Mouse (Mus musculus): ENCODE data around the gene Adh7.

The Adh7 gene

GRCm38 (mm10) chr3:138217631-138218264, at the start of gene Adh7:
Gene Adh7, plus strand, starts transcription at chr3:138217760.
- no peak for DNase-seq (ENCODE audit: low spot score)

DNA sequence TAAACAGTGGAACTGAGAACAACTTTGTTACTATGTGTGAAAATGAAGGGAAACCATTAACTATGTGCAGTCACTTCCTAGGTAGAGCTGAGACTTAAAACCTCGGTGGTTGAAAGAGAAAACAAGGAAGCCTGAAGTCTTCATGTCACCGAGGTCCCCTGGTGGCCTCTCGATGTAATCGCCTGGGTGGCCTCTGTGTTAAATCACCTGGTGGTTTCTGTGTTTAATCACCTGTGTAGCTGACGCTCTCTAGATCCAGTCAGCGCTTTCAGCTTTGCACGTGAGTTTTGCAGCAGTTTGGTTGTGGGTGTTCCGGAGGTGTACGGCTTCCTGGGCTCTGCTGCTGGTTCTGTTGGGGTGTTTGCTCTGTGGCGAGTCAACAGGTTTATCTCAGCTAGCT, 44.3 kb upstream of the Adh7 start:
- DNase-seq (ENCODE audit: low spot score): no peak

DNA sequence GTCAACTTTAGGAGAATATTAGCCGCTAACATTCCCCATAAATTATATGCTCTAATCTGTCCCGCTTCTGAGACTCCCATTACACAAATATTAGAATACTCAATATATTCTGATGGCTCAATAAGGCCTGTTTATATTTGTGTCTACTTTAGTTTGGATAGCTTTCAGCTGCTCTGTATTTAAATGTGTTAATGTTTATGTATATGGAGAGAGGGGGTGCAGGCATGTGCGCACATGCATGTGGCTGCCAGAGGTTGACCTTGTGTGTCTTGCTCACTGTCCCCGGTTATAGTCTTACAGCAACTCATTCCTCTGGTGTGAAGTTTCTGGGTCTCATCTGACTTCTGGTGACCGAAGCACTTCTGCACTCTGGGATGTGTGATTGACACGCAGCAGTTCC, 42.0 kb upstream of the Adh7 start:
- DNase-seq (ENCODE audit: low spot score): no peak

DNA sequence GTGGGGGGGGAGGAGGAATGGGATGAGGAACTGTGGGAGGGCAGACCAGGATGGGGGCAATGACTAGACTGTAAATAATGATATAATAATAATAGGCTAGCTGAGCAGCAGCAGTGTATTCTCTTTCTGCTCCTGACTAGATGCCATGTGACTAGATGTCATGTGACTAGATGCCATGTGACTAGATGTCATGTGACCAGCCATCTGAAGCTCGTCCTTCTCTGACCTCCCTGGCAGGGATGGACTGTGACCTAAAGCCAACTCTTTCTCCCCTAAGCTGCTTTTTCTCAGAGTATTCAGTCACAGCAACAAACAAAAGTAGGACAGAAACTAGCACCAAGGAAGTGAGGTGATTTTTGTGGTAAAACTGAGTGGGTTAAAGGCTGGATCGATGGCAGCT, 35.5 kb upstream of the Adh7 start:
- DNase-seq (ENCODE audit: low spot score): no peak

DNA sequence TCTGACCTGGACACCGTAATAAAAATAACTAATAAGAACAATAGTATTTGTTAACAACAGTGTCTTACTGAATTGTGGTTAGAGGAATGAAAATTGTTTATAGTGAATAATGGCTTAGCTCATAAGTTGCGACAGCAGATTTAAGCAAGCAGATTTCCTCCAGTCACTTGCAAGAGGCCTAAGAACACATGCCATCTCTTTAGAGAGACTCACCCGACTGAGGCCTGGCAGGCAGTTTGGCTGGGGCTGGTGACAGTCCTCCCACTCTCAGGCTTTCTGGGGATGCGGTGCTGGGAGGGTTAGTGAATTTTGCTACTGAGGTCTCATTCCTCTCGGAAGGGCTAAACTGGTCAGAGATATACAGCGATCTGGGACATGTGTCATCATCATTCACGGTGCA, 34.2 kb upstream of the Adh7 start:
- DNase-seq (ENCODE audit: low spot score): no peak

GRCm38 (mm10) chr3:138185290-138185689, 32.3 kb upstream of the Adh7 start:
- DNase-seq (ENCODE audit: low spot score): no peak

- no peak for DNase-seq (ENCODE audit: low spot score)
Observed at GRCm38 (mm10) chr3:138185995-138186930, 31.3 kb upstream of the Adh7 start.

GRCm38 (mm10) chr3:138192260-138192659, 25.3 kb upstream of the Adh7 start:
- no peak for DNase-seq (ENCODE audit: low spot score)

GRCm38 (mm10) chr3:138193683-138194302, 23.8 kb upstream of the Adh7 start, which contains the start of gene 4930579F01Rik:
Gene 4930579F01Rik, minus strand, starts transcription at chr3:138193825.
- DNase-seq (ENCODE audit: low spot score): no peak

DNA sequence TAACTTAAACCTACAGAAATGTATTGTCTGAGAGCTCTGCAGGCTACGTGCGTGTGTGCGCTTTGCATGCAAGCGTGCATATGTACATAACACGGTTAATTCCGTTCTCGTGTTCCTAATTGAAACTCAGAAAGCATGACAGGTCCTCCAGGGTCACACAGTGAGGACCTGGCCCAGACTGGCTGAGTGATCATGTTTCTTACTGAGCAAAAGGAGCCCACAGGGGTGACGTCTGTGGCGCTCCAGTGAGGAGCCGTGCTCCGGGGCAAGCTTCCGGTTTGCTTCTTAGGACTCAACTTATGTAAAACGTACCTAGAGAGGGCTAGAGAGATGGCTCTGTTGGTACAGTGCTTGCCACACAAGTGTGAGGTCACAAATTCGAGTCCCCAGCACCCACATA, 20.5 kb upstream of the Adh7 start:
- no peak for DNase-seq (ENCODE audit: low spot score)

GRCm38 (mm10) chr3:138197556-138197955, 20.0 kb upstream of the Adh7 start:
- no peak for DNase-seq (ENCODE audit: low spot score)

- peak; percentile 59 for DNase-seq (ENCODE audit: low spot score)
Observed at GRCm38 (mm10) chr3:138197973-138198721, 19.4 kb upstream of the Adh7 start.

GRCm38 (mm10) chr3:138198722-138199068, 18.9 kb upstream of the Adh7 start:
- DNase-seq (ENCODE audit: low spot score): no peak

DNA sequence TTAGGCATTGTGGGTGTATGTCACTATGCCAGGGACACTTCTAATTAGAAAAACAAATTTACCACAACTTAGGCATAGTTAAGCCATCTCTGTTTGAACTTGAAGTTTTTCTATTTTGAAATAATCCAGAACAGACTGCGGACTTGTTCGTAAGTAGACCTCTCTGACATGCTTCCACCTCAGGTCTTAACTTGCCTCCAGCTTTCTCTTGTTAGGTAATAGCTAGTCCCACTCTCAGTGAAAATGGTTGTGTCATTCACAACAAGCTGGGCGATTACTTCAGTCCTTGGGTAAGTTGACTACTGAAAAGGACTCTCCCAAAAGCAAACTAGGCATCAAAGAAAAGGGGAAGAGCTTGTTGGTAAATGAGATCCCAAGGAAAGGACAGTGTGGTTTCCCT, 8.7 kb upstream of the Adh7 start:
- DNase-seq (ENCODE audit: low spot score): no peak

DNA sequence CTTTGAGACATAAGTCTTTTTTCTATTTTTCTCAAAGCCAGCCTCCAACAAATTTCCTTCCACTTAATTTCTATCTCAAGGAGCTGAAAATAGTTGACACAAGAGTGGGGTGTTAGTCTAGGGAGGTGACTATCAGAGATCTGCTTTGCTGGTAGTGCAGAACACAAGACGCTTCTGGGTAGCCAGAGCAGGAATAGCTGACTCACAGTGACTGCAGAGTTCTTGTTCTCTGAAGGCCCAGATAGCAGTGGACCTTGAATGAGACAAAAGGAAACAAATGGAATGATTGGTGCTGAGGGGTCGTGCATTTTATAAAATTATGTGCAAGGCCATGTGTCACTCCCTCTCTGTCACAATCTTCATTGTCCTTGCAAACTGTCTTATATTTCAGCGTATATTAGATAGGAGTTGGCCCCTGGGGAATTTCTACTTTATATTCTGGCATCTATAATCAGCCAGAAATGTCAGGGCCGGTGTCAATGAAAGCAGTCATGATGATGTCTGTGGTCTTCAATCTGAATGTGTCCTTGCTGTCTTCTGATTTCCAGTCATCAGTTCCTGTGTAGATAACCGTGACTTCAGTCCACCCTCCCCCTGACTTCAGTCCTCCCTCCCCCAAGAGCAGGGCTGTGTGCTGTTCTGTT, 7.0 kb upstream of the Adh7 start:
- DNase-seq (ENCODE audit: low spot score): no peak

GRCm38 (mm10) chr3:138212431-138212951, 5.1 kb upstream of the Adh7 start:
- no peak for DNase-seq (ENCODE audit: low spot score)

GRCm38 (mm10) chr3:138215395-138215989, 2.1 kb upstream of the Adh7 start:
- no peak for DNase-seq (ENCODE audit: low spot score)

DNA sequence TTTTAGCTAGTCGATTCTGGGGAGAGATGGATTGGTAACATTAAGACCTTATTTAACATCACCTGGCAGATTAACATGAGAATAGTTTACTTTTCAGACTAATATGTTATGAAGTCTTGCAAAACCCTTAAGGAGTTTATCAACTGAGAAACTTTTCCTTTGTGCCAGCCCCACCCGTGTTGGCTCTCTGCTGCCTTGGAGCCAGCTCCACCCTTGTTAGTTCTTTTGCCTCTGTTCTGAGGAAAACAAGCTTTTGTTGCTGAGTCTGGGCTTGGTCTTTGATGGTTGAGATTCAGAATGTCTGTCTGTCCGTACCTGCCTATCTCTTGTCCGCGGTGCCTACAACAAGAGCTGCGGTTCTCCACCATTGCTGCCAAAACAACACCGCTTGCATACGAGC, 1.5 kb upstream of the Adh7 start:
- DNase-seq (ENCODE audit: low spot score): no peak

- DNase-seq (ENCODE audit: low spot score): no peak
Observed at GRCm38 (mm10) chr3:138221116-138221515, 3.6 kb downstream of the Adh7 start.

- DNase-seq (ENCODE audit: low spot score): no peak
Observed at GRCm38 (mm10) chr3:138222511-138222910, 5.0 kb downstream of the Adh7 start.

- DNase-seq (ENCODE audit: low spot score): peak; percentile 60
Observed at GRCm38 (mm10) chr3:138222952-138223351, 5.4 kb downstream of the Adh7 start.

Measured in T-cell, adult 2 months (primary cell).